Mouse (Mus musculus): ENCODE measurements at regions not wholly inside any gene's neighbourhood (a gene's known extent, or its start where the extent isn't known, plus 50 kb on each side); places are given as distances from the start of the nearest gene placed in this dataset.

- in situ Hi-C loops (cut with MboI; ENCODE audit: low pct_unique_long_range_greater_than_20kb in 1 of 2, low sequenced_read_pairs in 2 of 2, unreplicated experiment in 1 of 2): no loop called here
Observed at GRCm38 (mm10) chr2:101464291-101465140, 160.0 kb upstream of the Rag2 start.

- in situ Hi-C loops (cut with MboI; ENCODE audit: low pct_unique_long_range_greater_than_20kb in 1 of 2, low sequenced_read_pairs in 2 of 2, unreplicated experiment in 1 of 2): loop anchor here in 1 of 2 experiments (5.0 kb wide), 1 partner anchor 182 kb away; no protein-coding TSS in a partner anchor
Observed at GRCm38 (mm10) chr2:101470569-101471100, 153.9 kb upstream of the Rag2 start.

GRCm38 (mm10) chr2:101472449-101473115 lies 151.9 kb upstream of the Rag2 start:
- in situ Hi-C loops (cut with MboI; ENCODE audit: low pct_unique_long_range_greater_than_20kb in 1 of 2, low sequenced_read_pairs in 2 of 2, unreplicated experiment in 1 of 2): loop anchor here in 1 of 2 experiments (5.0 kb wide), 1 partner anchor 180 kb away; no protein-coding TSS in a partner anchor

- in situ Hi-C loops (cut with MboI; ENCODE audit: low pct_unique_long_range_greater_than_20kb in 1 of 2, low sequenced_read_pairs in 2 of 2, unreplicated experiment in 1 of 2): loop anchor here in 1 of 2 experiments (5.0 kb wide), 1 partner anchor 179 kb away; no protein-coding TSS in a partner anchor
Observed at GRCm38 (mm10) chr2:101473116-101473485, 151.4 kb upstream of the Rag2 start.

- in situ Hi-C loops (cut with MboI; ENCODE audit: low pct_unique_long_range_greater_than_20kb in 1 of 2, low sequenced_read_pairs in 2 of 2, unreplicated experiment in 1 of 2): no loop called here
Observed at GRCm38 (mm10) chr2:101476862-101477261, 147.7 kb upstream of the Rag2 start.

- in situ Hi-C loops (cut with MboI; ENCODE audit: low pct_unique_long_range_greater_than_20kb in 1 of 2, low sequenced_read_pairs in 2 of 2, unreplicated experiment in 1 of 2): no loop called here
Observed at GRCm38 (mm10) chr2:101490207-101490606, 134.3 kb upstream of the Rag2 start.

- in situ Hi-C loops (cut with MboI; ENCODE audit: low pct_unique_long_range_greater_than_20kb in 1 of 2, low sequenced_read_pairs in 2 of 2, unreplicated experiment in 1 of 2): no loop called here
Observed at GRCm38 (mm10) chr2:101491762-101492161, 132.8 kb upstream of the Rag2 start.

GRCm38 (mm10) chr2:101508116-101508515 lies 116.4 kb upstream of the Rag2 start:
- in situ Hi-C loops (cut with MboI; ENCODE audit: low pct_unique_long_range_greater_than_20kb in 1 of 2, low sequenced_read_pairs in 2 of 2, unreplicated experiment in 1 of 2): no loop called here

All from mouse embryonic stem cell (cell line).